Mouse (Mus musculus): ENCODE results near the gene Kcnmb2. TPM values are rescaled to one million over a fixed set of nuclear protein-coding genes. Genes with fewer than 3 reads are reported as not detected.

Kcnmb2 gene
- polyA plus RNA-seq, 1 experiment from 2014 or later, result 5.6 TPM

GRCm38 (mm10) chr3:32048777-32049176, 146.5 kb downstream of the Kcnmb2 start:
- H3K9me3 ChIP-seq (ENCODE audit: control insufficient read depth, low read length), result no peaks in the 10 kb centered on the region
- 0 out of 2 replicates have a peak, but pooled peaks have one; percentile 43 for ATAC-seq
- H3K4me2 ChIP-seq (ENCODE audit: low read length), result no peak overlapping the region
- H3K4me1 ChIP-seq (replicated peaks; ENCODE audit: control insufficient read depth, insufficient read depth, low read length), result no peaks in the 10 kb centered on the region
- H3K4me3 ChIP-seq (replicated peaks; ENCODE audit: low read length), result no peak overlapping the region
- no peaks in the 10 kb centered on the region for H3K36me3 ChIP-seq (ENCODE audit: control insufficient read depth, insufficient read depth)
- H3K27me3 ChIP-seq (replicated peaks; ENCODE audit: control insufficient read depth, insufficient read depth, low read length), result no peaks in the 10 kb centered on the region
- no peak overlapping the region for H3K9ac ChIP-seq (replicated peaks; ENCODE audit: low read depth, low read length)
- 80% methylated on average over 3 of the region's 3 CpGs for WGBS
- no peak overlapping the region for H3K27ac ChIP-seq (ENCODE audit: low read length)

- Histone ChIP-seq H3K9me3 (ENCODE audit: control insufficient read depth, low read length) (no peaks in the 10 kb centered on the region), H3K4me1 (replicated peaks; ENCODE audit: control insufficient read depth, insufficient read depth, low read length) (no peaks in the 10 kb centered on the region), H3K27me3 (replicated peaks; ENCODE audit: control insufficient read depth, insufficient read depth, low read length) (no peaks in the 10 kb centered on the region), H3K27ac (ENCODE audit: low read length) (no peak overlapping the region), H3K36me3 (ENCODE audit: control insufficient read depth, insufficient read depth) (no peaks in the 10 kb centered on the region), H3K9ac (replicated peaks; ENCODE audit: low read depth, low read length) (no peak overlapping the region), H3K4me3 (replicated peaks; ENCODE audit: low read length) (no peak overlapping the region), H3K4me2 (ENCODE audit: low read length) (no peak overlapping the region)
- 71% methylated on average over 3 of the region's 3 CpGs for WGBS
- ATAC-seq, result no peak
Observed at GRCm38 (mm10) chr3:32052596-32052995, 150.3 kb downstream of the Kcnmb2 start.

- no peaks in the 10 kb centered on the region for H3K36me3 ChIP-seq (ENCODE audit: control insufficient read depth, insufficient read depth)
Observed at GRCm38 (mm10) chr3:32053610-32054241, 151.4 kb downstream of the Kcnmb2 start.

GRCm38 (mm10) chr3:32059888-32060656, 157.8 kb downstream of the Kcnmb2 start:
- H3K36me3 ChIP-seq (ENCODE audit: control insufficient read depth, insufficient read depth), result no peaks in the 10 kb centered on the region
- peak; percentile 86 for ATAC-seq
- H3K9me3 ChIP-seq (ENCODE audit: control insufficient read depth, low read length), result no peaks in the 10 kb centered on the region
- H3K27ac ChIP-seq (ENCODE audit: low read length), result no peak overlapping the region
- H3K4me2 ChIP-seq (ENCODE audit: low read length), result no peak overlapping the region
- peaks cover 10% of the 10 kb centered on the region for H3K4me1 ChIP-seq (replicated peaks; ENCODE audit: control insufficient read depth, insufficient read depth, low read length)
- 40% methylated on average over 10 of the region's 10 CpGs for WGBS
- H3K9ac ChIP-seq (replicated peaks; ENCODE audit: low read depth, low read length), result no peak overlapping the region
- no peak overlapping the region for H3K4me3 ChIP-seq (replicated peaks; ENCODE audit: low read length)
- H3K27me3 ChIP-seq (replicated peaks; ENCODE audit: control insufficient read depth, insufficient read depth, low read length), result no peaks in the 10 kb centered on the region

More at GRCm38 (mm10) chr3:32053610-32054241, 151.4 kb downstream of the Kcnmb2 start:
- no peak for ATAC-seq
- Histone ChIP-seq H3K27ac (ENCODE audit: low read length) (no peak overlapping the region), H3K27me3 (replicated peaks; ENCODE audit: control insufficient read depth, insufficient read depth, low read length) (no peaks in the 10 kb centered on the region), H3K9ac (replicated peaks; ENCODE audit: low read depth, low read length) (no peak overlapping the region), H3K9me3 (ENCODE audit: control insufficient read depth, low read length) (no peaks in the 10 kb centered on the region), H3K4me3 (replicated peaks; ENCODE audit: low read length) (no peak overlapping the region), H3K4me1 (replicated peaks; ENCODE audit: control insufficient read depth, insufficient read depth, low read length) (no peaks in the 10 kb centered on the region), H3K4me2 (ENCODE audit: low read length) (no peak overlapping the region)
- 89% methylated on average over 10 of the region's 10 CpGs for WGBS

GRCm38 (mm10) chr3:32062685-32063084, 160.4 kb downstream of the Kcnmb2 start:
- no peaks in the 10 kb centered on the region for H3K9me3 ChIP-seq (ENCODE audit: control insufficient read depth, low read length)
- no peak overlapping the region for H3K4me3 ChIP-seq (replicated peaks; ENCODE audit: low read length)
- H3K27me3 ChIP-seq (replicated peaks; ENCODE audit: control insufficient read depth, insufficient read depth, low read length), result no peaks in the 10 kb centered on the region
- H3K27ac ChIP-seq (ENCODE audit: low read length), result no peak overlapping the region
- no peak overlapping the region for H3K4me2 ChIP-seq (ENCODE audit: low read length)
- 85% methylated on average over 3 of the region's 3 CpGs for WGBS
- H3K4me1 ChIP-seq (replicated peaks; ENCODE audit: control insufficient read depth, insufficient read depth, low read length), result peaks cover 19% of the 10 kb centered on the region
- ATAC-seq, result no peak
- H3K36me3 ChIP-seq (ENCODE audit: control insufficient read depth, insufficient read depth), result no peaks in the 10 kb centered on the region
- H3K9ac ChIP-seq (replicated peaks; ENCODE audit: low read depth, low read length), result no peak overlapping the region

GRCm38 (mm10) chr3:32063312-32063711, 161.0 kb downstream of the Kcnmb2 start:
- WGBS, result 93% methylated on average over 3 of the region's 3 CpGs
- H3K4me3 ChIP-seq (replicated peaks; ENCODE audit: low read length), result no peak overlapping the region
- H3K9ac ChIP-seq (replicated peaks; ENCODE audit: low read depth, low read length), result no peak overlapping the region
- H3K27me3 ChIP-seq (replicated peaks; ENCODE audit: control insufficient read depth, insufficient read depth, low read length), result no peaks in the 10 kb centered on the region
- no peak overlapping the region for H3K27ac ChIP-seq (ENCODE audit: low read length)
- H3K4me2 ChIP-seq (ENCODE audit: low read length), result no peak overlapping the region
- H3K4me1 ChIP-seq (replicated peaks; ENCODE audit: control insufficient read depth, insufficient read depth, low read length), result peaks cover 20% of the 10 kb centered on the region
- H3K9me3 ChIP-seq (ENCODE audit: control insufficient read depth, low read length), result no peaks in the 10 kb centered on the region
- no peak for ATAC-seq
- H3K36me3 ChIP-seq (ENCODE audit: control insufficient read depth, insufficient read depth), result no peaks in the 10 kb centered on the region

- Histone ChIP-seq H3K27ac (ENCODE audit: low read length) (peak overlapping the region; percentile 70), H3K4me2 (ENCODE audit: low read length) (no peak overlapping the region), H3K9ac (replicated peaks; ENCODE audit: low read depth, low read length) (0 out of 2 replicates have a peak overlapping the region, but pooled peaks have one; percentile 10), H3K36me3 (ENCODE audit: control insufficient read depth, insufficient read depth) (no peaks in the 10 kb centered on the region), H3K4me3 (replicated peaks; ENCODE audit: low read length) (no peak overlapping the region), H3K27me3 (replicated peaks; ENCODE audit: control insufficient read depth, insufficient read depth, low read length) (no peaks in the 10 kb centered on the region), H3K9me3 (ENCODE audit: control insufficient read depth, low read length) (no peaks in the 10 kb centered on the region), H3K4me1 (replicated peaks; ENCODE audit: control insufficient read depth, insufficient read depth, low read length) (peaks cover 10% of the 10 kb centered on the region)
- ATAC-seq, result peak; percentile 91
- 25% methylated on average over 9 of the region's 9 CpGs for WGBS
Observed at GRCm38 (mm10) chr3:32067004-32067935, 165.0 kb downstream of the Kcnmb2 start.

GRCm38 (mm10) chr3:32073881-32074280, 171.6 kb downstream of the Kcnmb2 start:
- H3K4me3 ChIP-seq (replicated peaks; ENCODE audit: low read length), result no peak overlapping the region
- no peak for ATAC-seq
- no peaks in the 10 kb centered on the region for H3K36me3 ChIP-seq (ENCODE audit: control insufficient read depth, insufficient read depth)
- H3K27ac ChIP-seq (ENCODE audit: low read length), result no peak overlapping the region
- 48% methylated on average over 8 of the region's 8 CpGs for WGBS
- no peak overlapping the region for H3K4me2 ChIP-seq (ENCODE audit: low read length)
- no peak overlapping the region; the same call in 1 of the 2 replicates for H3K9ac ChIP-seq (replicated peaks; ENCODE audit: low read depth, low read length)
- H3K27me3 ChIP-seq (replicated peaks; ENCODE audit: control insufficient read depth, insufficient read depth, low read length), result no peaks in the 10 kb centered on the region
- peaks cover 5% of the 10 kb centered on the region for H3K4me1 ChIP-seq (replicated peaks; ENCODE audit: control insufficient read depth, insufficient read depth, low read length)
- H3K9me3 ChIP-seq (ENCODE audit: control insufficient read depth, low read length), result no peaks in the 10 kb centered on the region

GRCm38 (mm10) chr3:32088762-32089161, 186.5 kb downstream of the Kcnmb2 start:
- 85% methylated on average over 1 of the region's 1 CpGs for WGBS
- Histone ChIP-seq H3K4me3 (replicated peaks; ENCODE audit: low read length) (no peak overlapping the region), H3K4me1 (replicated peaks; ENCODE audit: control insufficient read depth, insufficient read depth, low read length) (no peaks in the 10 kb centered on the region), H3K4me2 (ENCODE audit: low read length) (no peak overlapping the region), H3K9ac (replicated peaks; ENCODE audit: low read depth, low read length) (no peak overlapping the region), H3K27me3 (replicated peaks; ENCODE audit: control insufficient read depth, insufficient read depth, low read length) (no peaks in the 10 kb centered on the region), H3K9me3 (ENCODE audit: control insufficient read depth, low read length) (no peaks in the 10 kb centered on the region), H3K36me3 (ENCODE audit: control insufficient read depth, insufficient read depth) (no peaks in the 10 kb centered on the region), H3K27ac (ENCODE audit: low read length) (no peak overlapping the region)
- ATAC-seq, result no peak

All from forebrain, embryonic 16.5 days (tissue).